Mouse (Mus musculus): Measurements from ENCODE around the gene Tmpo. TPM values are rescaled to one million over a fixed set of nuclear protein-coding genes. Genes with fewer than 3 reads are reported as not detected.
A peak's percentile ranks its signal among the peaks of the same experiment; 100 is the strongest.

The Tmpo gene
- polyA plus RNA-seq, 1 experiment: 21.1 TPM

- TF ChIP-seq POLR2A (IDR thresholded peaks at IDR 0.05; ENCODE audit: low read depth, low read length) (no peak), CTCF (conservative IDR thresholded peaks at IDR 0.05; ENCODE audit: insufficient read depth, insufficient read length, low read depth, low read length) (no peak)
- Histone ChIP-seq H3K4me3 (ENCODE audit: insufficient read depth, low read depth, low read length) (no peak overlapping the region), H3K27me3 (replicated peaks; ENCODE audit: control insufficient read depth, insufficient read depth, low read length) (no peaks in the 10 kb centered on the region), H3K36me3 (ENCODE audit: control insufficient read depth, insufficient read depth, low read length) (peaks cover under 1% of the 10 kb centered on the region; the same call in 1 of the 2 replicates), H3K4me1 (ENCODE audit: control insufficient read depth, insufficient read depth, low read length) (peaks cover 7% of the 10 kb centered on the region; the same call in 1 of the 2 replicates), H3K27ac (ENCODE audit: insufficient read depth, low read depth, low read length) (no peak overlapping the region)
- WGBS: 18% methylated on average over 17 of the region's 17 CpGs
- DNase-seq: no peak
Observed at GRCm38 (mm10) chr10:91169414-91170065, 11.6 kb downstream of the Tmpo start.

- 0 out of 2 replicates have a peak overlapping the region, but pooled peaks have one; percentile 6 for H3K27ac ChIP-seq (ENCODE audit: insufficient read depth, low read depth, low read length)
- H3K36me3 ChIP-seq (ENCODE audit: control insufficient read depth, insufficient read depth, low read length): peaks cover 4% of the 10 kb centered on the region
- TF ChIP-seq CTCF (conservative IDR thresholded peaks at IDR 0.05; ENCODE audit: insufficient read depth, insufficient read length, low read depth, low read length): no peak
- no peak for TF ChIP-seq POLR2A (IDR thresholded peaks at IDR 0.05; ENCODE audit: low read depth, low read length)
- 11% methylated on average over 7 of the region's 7 CpGs for WGBS
- peaks cover 7% of the 10 kb centered on the region; the same call in 1 of the 2 replicates for H3K4me1 ChIP-seq (ENCODE audit: control insufficient read depth, insufficient read depth, low read length)
- H3K4me3 ChIP-seq (ENCODE audit: insufficient read depth, low read depth, low read length): no peak overlapping the region
- no peaks in the 10 kb centered on the region for H3K27me3 ChIP-seq (replicated peaks; ENCODE audit: control insufficient read depth, insufficient read depth, low read length)
- DNase-seq: peak; percentile 52
Observed at GRCm38 (mm10) chr10:91167352-91167751, 13.8 kb downstream of the Tmpo start.

- H3K27me3 ChIP-seq (replicated peaks; ENCODE audit: control insufficient read depth, insufficient read depth, low read length): no peaks in the 10 kb centered on the region
- DNase-seq: peak; percentile 75
- TF ChIP-seq CTCF (conservative IDR thresholded peaks at IDR 0.05; ENCODE audit: insufficient read depth, insufficient read length, low read depth, low read length) (peak; percentile 57), POLR2A (IDR thresholded peaks at IDR 0.05; ENCODE audit: low read depth, low read length) (no peak)
- H3K36me3 ChIP-seq (ENCODE audit: control insufficient read depth, insufficient read depth, low read length): peaks cover 4% of the 10 kb centered on the region
- H3K4me1 ChIP-seq (ENCODE audit: control insufficient read depth, insufficient read depth, low read length): peaks cover 7% of the 10 kb centered on the region; the same call in 1 of the 2 replicates
- H3K4me3 ChIP-seq (ENCODE audit: insufficient read depth, low read depth, low read length): no peak overlapping the region
- 19% methylated on average over 5 of the region's 5 CpGs for WGBS
- H3K27ac ChIP-seq (ENCODE audit: insufficient read depth, low read depth, low read length): no peak overlapping the region
Observed at GRCm38 (mm10) chr10:91166890-91167289, 14.2 kb downstream of the Tmpo start.

GRCm38 (mm10) chr10:91165850-91166249, 15.3 kb downstream of the Tmpo start:
- DNase-seq: no peak
- peaks cover 4% of the 10 kb centered on the region for H3K36me3 ChIP-seq (ENCODE audit: control insufficient read depth, insufficient read depth, low read length)

GRCm38 (mm10) chr10:91164491-91164890, 16.6 kb downstream of the Tmpo start:
- Histone ChIP-seq H3K27me3 (replicated peaks; ENCODE audit: control insufficient read depth, insufficient read depth, low read length) (no peaks in the 10 kb centered on the region), H3K4me3 (ENCODE audit: insufficient read depth, low read depth, low read length) (no peak overlapping the region), H3K4me1 (ENCODE audit: control insufficient read depth, insufficient read depth, low read length) (peaks cover 6% of the 10 kb centered on the region), H3K27ac (ENCODE audit: insufficient read depth, low read depth, low read length) (no peak overlapping the region), H3K36me3 (ENCODE audit: control insufficient read depth, insufficient read depth, low read length) (peaks cover 6% of the 10 kb centered on the region)
- WGBS: 62% methylated on average over 3 of the region's 3 CpGs
- DNase-seq: no peak
- TF ChIP-seq POLR2A (IDR thresholded peaks at IDR 0.05; ENCODE audit: low read depth, low read length): no peak
- no peak for TF ChIP-seq CTCF (conservative IDR thresholded peaks at IDR 0.05; ENCODE audit: insufficient read depth, insufficient read length, low read depth, low read length)

More at GRCm38 (mm10) chr10:91165850-91166249, 15.3 kb downstream of the Tmpo start:
- no peak overlapping the region for H3K4me3 ChIP-seq (ENCODE audit: insufficient read depth, low read depth, low read length)
- no peaks in the 10 kb centered on the region for H3K27me3 ChIP-seq (replicated peaks; ENCODE audit: control insufficient read depth, insufficient read depth, low read length)
- H3K4me1 ChIP-seq (ENCODE audit: control insufficient read depth, insufficient read depth, low read length): peaks cover 7% of the 10 kb centered on the region; the same call in 1 of the 2 replicates
- H3K27ac ChIP-seq (ENCODE audit: insufficient read depth, low read depth, low read length): no peak overlapping the region
- TF ChIP-seq CTCF (conservative IDR thresholded peaks at IDR 0.05; ENCODE audit: insufficient read depth, insufficient read length, low read depth, low read length) (no peak), POLR2A (IDR thresholded peaks at IDR 0.05; ENCODE audit: low read depth, low read length) (no peak)

- no peaks in the 10 kb centered on the region for H3K27me3 ChIP-seq (replicated peaks; ENCODE audit: control insufficient read depth, insufficient read depth, low read length)
- H3K4me3 ChIP-seq (ENCODE audit: insufficient read depth, low read depth, low read length): no peak overlapping the region
- no peak for DNase-seq
- H3K27ac ChIP-seq (ENCODE audit: insufficient read depth, low read depth, low read length): no peak overlapping the region
- H3K4me1 ChIP-seq (ENCODE audit: control insufficient read depth, insufficient read depth, low read length): peaks cover 10% of the 10 kb centered on the region
- peaks cover 6% of the 10 kb centered on the region for H3K36me3 ChIP-seq (ENCODE audit: control insufficient read depth, insufficient read depth, low read length)
- no peak for TF ChIP-seq POLR2A (IDR thresholded peaks at IDR 0.05; ENCODE audit: low read depth, low read length)
- no peak for TF ChIP-seq CTCF (conservative IDR thresholded peaks at IDR 0.05; ENCODE audit: insufficient read depth, insufficient read length, low read depth, low read length)
- 83% methylated on average over 15 of the region's 15 CpGs for WGBS
Observed at GRCm38 (mm10) chr10:91162511-91163163, 18.5 kb downstream of the Tmpo start.

- no peaks in the 10 kb centered on the region for H3K27me3 ChIP-seq (replicated peaks; ENCODE audit: control insufficient read depth, insufficient read depth, low read length)
- DNase-seq: no peak
- H3K4me1 ChIP-seq (ENCODE audit: control insufficient read depth, insufficient read depth, low read length): peaks cover 10% of the 10 kb centered on the region
- no peak overlapping the region for H3K27ac ChIP-seq (ENCODE audit: insufficient read depth, low read depth, low read length)
- no peak overlapping the region for H3K4me3 ChIP-seq (ENCODE audit: insufficient read depth, low read depth, low read length)
- 68% methylated on average over 11 of the region's 11 CpGs for WGBS
- TF ChIP-seq POLR2A (IDR thresholded peaks at IDR 0.05; ENCODE audit: low read depth, low read length): no peak
- TF ChIP-seq CTCF (conservative IDR thresholded peaks at IDR 0.05; ENCODE audit: insufficient read depth, insufficient read length, low read depth, low read length): no peak
- peaks cover 6% of the 10 kb centered on the region for H3K36me3 ChIP-seq (ENCODE audit: control insufficient read depth, insufficient read depth, low read length)
Observed at GRCm38 (mm10) chr10:91162077-91162476, 19.0 kb downstream of the Tmpo start.

Data from kidney, adult 2 months (tissue).